Mouse (Mus musculus): ENCODE data around the gene Hspg2. TPM values are rescaled to one million over a fixed set of nuclear protein-coding genes. Genes with fewer than 3 reads are reported as not detected.

Gene Hspg2
- polyA plus RNA-seq, 1 experiment from 2014 or later: 67.5 TPM

GRCm38 (mm10) chr4:137461217-137461616, 7.4 kb upstream of the Hspg2 start:
- Histone ChIP-seq H3K9ac (ENCODE audit: low read length) (no peak overlapping the region), H3K27me3 (ENCODE audit: control insufficient read depth, insufficient read depth, low read length) (no peaks in the 10 kb centered on the region), H3K27ac (replicated peaks in 1 of 2; ENCODE audit: control insufficient read depth in 1 of 2, insufficient read depth in 1 of 2, low read depth in 2 of 2, low read length in 2 of 2) (peak overlapping the region; percentile 40 to 59), H3K4me3 (ENCODE audit: control insufficient read depth in 1 of 2, insufficient read depth in 1 of 2, low read depth in 1 of 2, low read length in 2 of 2) (no peak overlapping the region), H3K36me3 (ENCODE audit: control insufficient read depth, insufficient read depth, low read length) (no peaks in the 10 kb centered on the region), H3K9me3 (ENCODE audit: control insufficient read depth, low read length) (0 out of 2 replicates have a peak, but pooled peaks cover 2% of the 10 kb centered on the region), H3K4me1 (ENCODE audit: control insufficient read depth in 2 of 2, insufficient read depth in 2 of 2, low read length in 2 of 2) (peaks cover 20 to 23% of the 10 kb centered on the region in 2 experiments), H3K4me2 (ENCODE audit: low read length) (no peak overlapping the region)
- ATAC-seq (ENCODE audit: insufficient number of reproducible peaks, insufficient read depth, low FRiP score, low read depth): no peak
- WGBS: 71% methylated on average over 4 of the region's 4 CpGs

- Histone ChIP-seq H3K4me2 (ENCODE audit: low read length) (no peak overlapping the region), H3K27me3 (ENCODE audit: control insufficient read depth, insufficient read depth, low read length) (no peaks in the 10 kb centered on the region), H3K36me3 (ENCODE audit: control insufficient read depth, insufficient read depth, low read length) (no peaks in the 10 kb centered on the region), H3K9me3 (ENCODE audit: control insufficient read depth, low read length) (0 out of 2 replicates have a peak, but pooled peaks cover 2% of the 10 kb centered on the region), H3K9ac (ENCODE audit: low read length) (no peak overlapping the region), H3K4me1 (ENCODE audit: control insufficient read depth in 2 of 2, insufficient read depth in 2 of 2, low read length in 2 of 2) (peaks cover 24 to 25% of the 10 kb centered on the region in 2 experiments), H3K4me3 (ENCODE audit: control insufficient read depth in 1 of 2, insufficient read depth in 1 of 2, low read depth in 1 of 2, low read length in 2 of 2) (no peak overlapping the region), H3K27ac (replicated peaks in 1 of 2; ENCODE audit: control insufficient read depth in 1 of 2, insufficient read depth in 1 of 2, low read depth in 2 of 2, low read length in 2 of 2) (no peak overlapping the region; a peak in 1 of 4 replicates)
- ATAC-seq (ENCODE audit: insufficient number of reproducible peaks, insufficient read depth, low FRiP score, low read depth): no peak
- 61% methylated on average over 16 of the region's 16 CpGs for WGBS
Observed at GRCm38 (mm10) chr4:137461981-137462690, 6.4 kb upstream of the Hspg2 start.

GRCm38 (mm10) chr4:137465125-137465787, 3.3 kb upstream of the Hspg2 start:
- H3K4me1 ChIP-seq (ENCODE audit: control insufficient read depth in 2 of 2, insufficient read depth in 2 of 2, low read length in 2 of 2): peaks cover 30 to 38% of the 10 kb centered on the region in 2 experiments

GRCm38 (mm10) chr4:137466991-137467390, 1.6 kb upstream of the Hspg2 start:
- Histone ChIP-seq H3K4me3 (ENCODE audit: control insufficient read depth in 1 of 2, insufficient read depth in 1 of 2, low read depth in 1 of 2, low read length in 2 of 2) (no peak overlapping the region), H3K4me1 (ENCODE audit: control insufficient read depth in 2 of 2, insufficient read depth in 2 of 2, low read length in 2 of 2) (peaks cover 45 to 48% of the 10 kb centered on the region in 2 experiments), H3K9me3 (ENCODE audit: control insufficient read depth, low read length) (no peaks in the 10 kb centered on the region), H3K36me3 (ENCODE audit: control insufficient read depth, insufficient read depth, low read length) (no peaks in the 10 kb centered on the region), H3K27ac (replicated peaks in 1 of 2; ENCODE audit: control insufficient read depth in 1 of 2, insufficient read depth in 1 of 2, low read depth in 2 of 2, low read length in 2 of 2) (peak overlapping the region; percentile 82 to 93), H3K4me2 (ENCODE audit: low read length) (no peak overlapping the region), H3K27me3 (ENCODE audit: control insufficient read depth, insufficient read depth, low read length) (no peaks in the 10 kb centered on the region), H3K9ac (ENCODE audit: low read length) (no peak overlapping the region)
- 33% methylated on average over 4 of the region's 4 CpGs for WGBS
- no peak for ATAC-seq (ENCODE audit: insufficient number of reproducible peaks, insufficient read depth, low FRiP score, low read depth)

More at GRCm38 (mm10) chr4:137465125-137465787, 3.3 kb upstream of the Hspg2 start:
- Histone ChIP-seq H3K4me2 (ENCODE audit: low read length) (no peak overlapping the region), H3K9ac (ENCODE audit: low read length) (0 out of 2 replicates have a peak overlapping the region, but pooled peaks have one; percentile 3), H3K9me3 (ENCODE audit: control insufficient read depth, low read length) (no peaks in the 10 kb centered on the region), H3K27me3 (ENCODE audit: control insufficient read depth, insufficient read depth, low read length) (no peaks in the 10 kb centered on the region), H3K27ac (replicated peaks in 1 of 2; ENCODE audit: control insufficient read depth in 1 of 2, insufficient read depth in 1 of 2, low read depth in 2 of 2, low read length in 2 of 2) (peak overlapping the region; percentile 75 to 82), H3K4me3 (ENCODE audit: control insufficient read depth in 1 of 2, insufficient read depth in 1 of 2, low read depth in 1 of 2, low read length in 2 of 2) (no peak overlapping the region), H3K36me3 (ENCODE audit: control insufficient read depth, insufficient read depth, low read length) (no peaks in the 10 kb centered on the region)
- whole genome bisulfite sequencing: 56% methylated on average over 13 of the region's 13 CpGs
- ATAC-seq (ENCODE audit: insufficient number of reproducible peaks, insufficient read depth, low FRiP score, low read depth): no peak

GRCm38 (mm10) chr4:137467525-137467924, 1.0 kb upstream of the Hspg2 start:
- Histone ChIP-seq H3K9me3 (ENCODE audit: control insufficient read depth, low read length) (no peaks in the 10 kb centered on the region), H3K4me1 (ENCODE audit: control insufficient read depth in 2 of 2, insufficient read depth in 2 of 2, low read length in 2 of 2) (peaks cover 46 to 48% of the 10 kb centered on the region in 2 experiments), H3K4me3 (ENCODE audit: control insufficient read depth in 1 of 2, insufficient read depth in 1 of 2, low read depth in 1 of 2, low read length in 2 of 2) (no peak overlapping the region), H3K9ac (ENCODE audit: low read length) (no peak overlapping the region), H3K27ac (replicated peaks in 1 of 2; ENCODE audit: control insufficient read depth in 1 of 2, insufficient read depth in 1 of 2, low read depth in 2 of 2, low read length in 2 of 2) (peak overlapping the region; percentile 82 to 93), H3K27me3 (ENCODE audit: control insufficient read depth, insufficient read depth, low read length) (no peaks in the 10 kb centered on the region), H3K36me3 (ENCODE audit: control insufficient read depth, insufficient read depth, low read length) (peaks cover under 1% of the 10 kb centered on the region; the same call in 1 of the 2 replicates), H3K4me2 (ENCODE audit: low read length) (no peak overlapping the region)
- WGBS: 76% methylated on average over 2 of the region's 2 CpGs
- ATAC-seq (ENCODE audit: insufficient number of reproducible peaks, insufficient read depth, low FRiP score, low read depth): no peak

- Histone ChIP-seq H3K4me2 (ENCODE audit: low read length) (peak overlapping the region; percentile 83), H3K27ac (replicated peaks in 1 of 2; ENCODE audit: control insufficient read depth in 1 of 2, insufficient read depth in 1 of 2, low read depth in 2 of 2, low read length in 2 of 2) (peak overlapping the region; percentile 85 to 90), H3K27me3 (ENCODE audit: control insufficient read depth, insufficient read depth, low read length) (no peaks in the 10 kb centered on the region), H3K4me3 (ENCODE audit: control insufficient read depth in 1 of 2, insufficient read depth in 1 of 2, low read depth in 1 of 2, low read length in 2 of 2) (peak overlapping the region; percentile 87 to 88), H3K9me3 (ENCODE audit: control insufficient read depth, low read length) (no peaks in the 10 kb centered on the region), H3K4me1 (ENCODE audit: control insufficient read depth in 2 of 2, insufficient read depth in 2 of 2, low read length in 2 of 2) (peaks cover 62 to 63% of the 10 kb centered on the region in 2 experiments), H3K9ac (ENCODE audit: low read length) (peak overlapping the region; percentile 96), H3K36me3 (ENCODE audit: control insufficient read depth, insufficient read depth, low read length) (peaks cover 8% of the 10 kb centered on the region; the same call in 1 of the 2 replicates)
- WGBS: 0% methylated on average over 20 of the region's 20 CpGs
- ATAC-seq (ENCODE audit: insufficient number of reproducible peaks, insufficient read depth, low FRiP score, low read depth): no peak
Observed at GRCm38 (mm10) chr4:137469081-137469844, 694 bp downstream of the Hspg2 start.
